Mouse (Mus musculus) MEL (cell line): ENCODE data around the gene Gfra1. TPM values are rescaled to one million over a fixed set of nuclear protein-coding genes. Genes with fewer than 3 reads are reported as not detected.

Experiments
- DNase-seq: peaks from one replicate; pipeline ENCODE4 v3.0.0; 2011; ENCODE audit warnings: low read depth, low spot score
- H3K27ac ChIP-seq: 2 replicates; pipeline ENCODE4 v1.5.1; 2012; ENCODE audit warnings: low read depth, mild to moderate bottlenecking, control low read depth, low read length, moderate library complexity; ENCODE audit not compliant: control insufficient read depth
- H3K27me3 ChIP-seq, 2 experiments: fragments of 150-350 bp in 1 of 2; sonication (generic) in 1 of 2; 2 replicates each; pipeline ENCODE4 v1.6.1; 2012; ENCODE audit warnings: low read length in 2 of 2, mild to moderate bottlenecking in 2 of 2, improper control_type of control experiment in 1 of 2, moderate library complexity in 1 of 2; ENCODE audit not compliant: insufficient read depth in 2 of 2, control insufficient read depth in 1 of 2
- H3K36me3 ChIP-seq, 2 experiments: 2 replicates each; pipeline ENCODE4 v1.6.1; 2012 to 2014; ENCODE audit warnings: low read length in 2 of 2, improper control_type of control experiment in 1 of 2, inconsistent platforms in 1 of 2, mild to moderate bottlenecking in 1 of 2; ENCODE audit not compliant: insufficient read depth in 2 of 2, control insufficient read depth in 1 of 2
- H3K4me1 ChIP-seq, 2 experiments: fragments of 150-350 bp in 1 of 2; sonication (generic) in 1 of 2; 2 replicates each; pipeline ENCODE4 v1.6.1; 2012; ENCODE audit warnings: low read length in 2 of 2, improper control_type of control experiment in 1 of 2, mild to moderate bottlenecking in 1 of 2; ENCODE audit not compliant: insufficient read depth in 2 of 2, control insufficient read depth in 1 of 2
- H3K4me3 ChIP-seq, 2 experiments: fragments of 150-350 bp in 1 of 2; sonication (generic) in 1 of 2; 2 replicates each; pipeline ENCODE4 v1.5.1; 2012; ENCODE audit warnings: low read depth in 2 of 2, low read length in 2 of 2, mild to moderate bottlenecking in 2 of 2, moderate library complexity in 2 of 2, control low read depth in 1 of 2, improper control_type of control experiment in 1 of 2; ENCODE audit not compliant: control insufficient read depth in 1 of 2, insufficient read depth in 1 of 2
- H3K79me2 ChIP-seq: 2 replicates; pipeline ENCODE4 v1.6.1; 2012; ENCODE audit warnings: mild to moderate bottlenecking, low read length, moderate library complexity; ENCODE audit not compliant: control insufficient read depth, poor library complexity, insufficient read depth
- H3K9ac ChIP-seq: 2 replicates; pipeline ENCODE4 v1.6.1; 2012; ENCODE audit warnings: low read depth, mild to moderate bottlenecking, control low read depth, low read length, moderate library complexity; ENCODE audit not compliant: control insufficient read depth, poor library complexity, severe bottlenecking
- H3K9me3 ChIP-seq: fragments of 150-350 bp; sonication (generic); replicated peaks from 2 replicates; pipeline ENCODE4 v1.6.1; 2012; ENCODE audit warnings: mild to moderate bottlenecking, low read length, improper control_type of control experiment, moderate library complexity; ENCODE audit not compliant: insufficient read depth
- BHLHE40 ChIP-seq: IDR thresholded peaks from 2 replicates; pipeline ENCODE4 v1.6.1; 2012; ENCODE audit warnings: low read depth, mild to moderate bottlenecking, inconsistent platforms, low read length, improper control_type of control experiment, borderline replicate concordance
- CHD2 ChIP-seq: IDR thresholded peaks from 2 replicates; pipeline ENCODE4 v1.6.1; 2011; ENCODE audit warnings: low read length, improper control_type of control experiment
- CTCF ChIP-seq, 3 experiments: IDR thresholded peaks in 2 of 3; conservative IDR thresholded peaks in 1 of 3; 2 replicates each; pipeline ENCODE4 v1.5.1; 2011 to 2012; ENCODE audit warnings: low read length in 3 of 3, low read depth in 2 of 3, mild to moderate bottlenecking in 2 of 3, improper control_type of control experiment in 1 of 3, inconsistent platforms in 1 of 3, mixed read lengths in 1 of 3, moderate library complexity in 1 of 3; ENCODE audit not compliant: control insufficient read depth in 1 of 3, insufficient read depth in 1 of 3, poor library complexity in 1 of 3, severe bottlenecking in 1 of 3
- E2F4 ChIP-seq: IDR thresholded peaks from 2 replicates; pipeline ENCODE4 v1.6.1; 2011; ENCODE audit warnings: low read depth, low read length, improper control_type of control experiment, borderline replicate concordance
- ELF1 ChIP-seq: IDR thresholded peaks from 2 replicates; pipeline ENCODE4 v1.6.1; 2014; ENCODE audit warnings: low read depth, mild to moderate bottlenecking, inconsistent platforms, low read length, improper control_type of control experiment, moderate library complexity
- EP300 ChIP-seq, 2 experiments: IDR thresholded peaks; 2 replicates each; pipeline ENCODE4 v1.6.1; 2011; ENCODE audit warnings: improper control_type of control experiment in 2 of 2, low read length in 2 of 2, low read depth in 1 of 2, mild to moderate bottlenecking in 1 of 2
- GABPA ChIP-seq: IDR thresholded peaks from 2 replicates; pipeline ENCODE4 v1.6.1; 2012; ENCODE audit warnings: low read depth, mild to moderate bottlenecking, inconsistent platforms, low read length, improper control_type of control experiment, moderate library complexity
- GATA1 ChIP-seq: IDR thresholded peaks from 2 replicates; pipeline ENCODE4 v1.6.1; 2011; ENCODE audit warnings: low read depth, low read length, improper control_type of control experiment
- HCFC1 ChIP-seq: IDR thresholded peaks from 2 replicates; pipeline ENCODE4 v1.6.1; 2012; ENCODE audit warnings: low read depth, mild to moderate bottlenecking, inconsistent platforms, low read length, improper control_type of control experiment, moderate library complexity
- JUND ChIP-seq: IDR thresholded peaks from 2 replicates; pipeline ENCODE4 v1.6.1; 2011; ENCODE audit warnings: low read depth, mild to moderate bottlenecking, improper control_type of control experiment, low read length
- KAT2A ChIP-seq: conservative IDR thresholded peaks from 2 replicates; pipeline ENCODE4 v1.6.1; 2012; ENCODE audit warnings: low read depth, low read length, improper control_type of control experiment, inconsistent platforms
- MAX ChIP-seq: IDR thresholded peaks from 2 replicates; pipeline ENCODE4 v1.6.1; 2011; ENCODE audit warnings: low read length, improper control_type of control experiment
- MXI1 ChIP-seq: IDR thresholded peaks from 2 replicates; pipeline ENCODE4 v1.6.1; 2011; ENCODE audit warnings: mild to moderate bottlenecking, low read depth, low read length, improper control_type of control experiment
- MYB ChIP-seq: IDR thresholded peaks from 2 replicates; pipeline ENCODE4 v1.6.1; 2011; ENCODE audit warnings: mild to moderate bottlenecking, low read depth, low read length, improper control_type of control experiment
- MYC ChIP-seq: IDR thresholded peaks from 2 replicates; pipeline ENCODE4 v1.6.1; 2011; ENCODE audit warnings: low read depth, mild to moderate bottlenecking, low read length, improper control_type of control experiment, moderate library complexity
- NELFE ChIP-seq: IDR thresholded peaks from 2 replicates; pipeline ENCODE4 v1.6.1; 2011; ENCODE audit warnings: low read depth, low read length, improper control_type of control experiment
- NRF1 ChIP-seq: IDR thresholded peaks from 2 replicates; pipeline ENCODE4 v1.6.1; 2014; ENCODE audit warnings: low read depth, mild to moderate bottlenecking, inconsistent platforms, low read length, improper control_type of control experiment, moderate library complexity; ENCODE audit not compliant: poor library complexity, insufficient read depth, severe bottlenecking
- POLR2A ChIP-seq, 2 experiments: IDR thresholded peaks; 2 replicates each; pipeline ENCODE4 v1.6.1; 2011 to 2012; ENCODE audit warnings: low read length in 2 of 2, mild to moderate bottlenecking in 2 of 2, control low read depth in 1 of 2, improper control_type of control experiment in 1 of 2, low read depth in 1 of 2, moderate library complexity in 1 of 2; ENCODE audit not compliant: control insufficient read depth in 1 of 2, insufficient read depth in 1 of 2, poor library complexity in 1 of 2
- TBP ChIP-seq: IDR thresholded peaks from 2 replicates; pipeline ENCODE4 v1.8.0; 2011; ENCODE audit warnings: low read depth, low read length, improper control_type of control experiment
- UBTF ChIP-seq: IDR thresholded peaks from 2 replicates; pipeline ENCODE4 v1.6.1; 2012; ENCODE audit warnings: low read depth, mild to moderate bottlenecking, inconsistent platforms, low read length, improper control_type of control experiment, moderate library complexity, borderline replicate concordance; ENCODE audit not compliant: insufficient read depth
- USF1 ChIP-seq: IDR thresholded peaks from 2 replicates; pipeline ENCODE4 v1.6.1; 2014; ENCODE audit warnings: low read depth, mild to moderate bottlenecking, inconsistent platforms, low read length, improper control_type of control experiment, moderate library complexity
- USF2 ChIP-seq, 2 experiments: IDR thresholded peaks; 2 replicates each; pipeline ENCODE4 v1.6.1; 2011 to 2012; ENCODE audit warnings: improper control_type of control experiment in 2 of 2, low read length in 2 of 2, borderline replicate concordance in 1 of 2, inconsistent platforms in 1 of 2, low read depth in 1 of 2, mild to moderate bottlenecking in 1 of 2; ENCODE audit not compliant: insufficient read depth in 1 of 2
- ZC3H11A ChIP-seq: IDR thresholded peaks from 2 replicates; pipeline ENCODE4 v1.6.1; 2012; ENCODE audit warnings: low read depth, mild to moderate bottlenecking, inconsistent platforms, low read length, improper control_type of control experiment
- ZNF384 ChIP-seq: IDR thresholded peaks from 2 replicates; pipeline ENCODE4 v1.6.1; 2012; ENCODE audit warnings: low read depth, mild to moderate bottlenecking, inconsistent platforms, low read length, improper control_type of control experiment
- polyA plus RNA-seq, 2 experiments: library from polyadenylated mRNA; stranded (reverse) in 1 of 2; unstranded in 1 of 2; fragments of >175 nt in 1 of 2; fragments of >200 nt in 1 of 2; gene quantifications; 2 replicates each; pipeline versions ENCODE4 v1.2.1 to v1.2.4; 2012; ENCODE audit warnings: low replicate concordance in 2 of 2, low read depth in 1 of 2; ENCODE audit not compliant: insufficient read length in 2 of 2, insufficient read depth in 1 of 2, missing spikeins in 1 of 2
- total RNA-seq: library from RNA; depleted of rRNA; stranded (reverse); fragments of 300-350 nt; gene quantifications from 2 replicates; pipeline ENCODE4 v1.2.3, GENCODE M21; 2012

The Gfra1 gene
- total and polyA plus RNA-seq, 3 experiments: not detected

GRCm38 (mm10) chr19:58254172-58254571 lies 201.5 kb downstream of the Gfra1 start:
- Histone ChIP-seq H3K9ac (no peak overlapping the region), H3K79me2 (no peaks in the 10 kb centered on the region), H3K27ac (no peak overlapping the region), H3K4me3 (no peak overlapping the region), H3K36me3 (no peaks in the 10 kb centered on the region), H3K9me3 (no peaks in the 10 kb centered on the region), H3K4me1 (no peaks in the 10 kb centered on the region), H3K27me3 (no peaks in the 10 kb centered on the region)
- TF ChIP-seq GATA1: no peak
- TF ChIP-seq CHD2: no peak
- no peak for TF ChIP-seq POLR2A (IDR thresholded peaks at IDR 0.05; ENCODE audit: control insufficient read depth in 1 of 2, insufficient read depth in 1 of 2, low read depth in 1 of 2, low read length in 2 of 2, poor library complexity in 1 of 2)
- no peak for TF ChIP-seq UBTF
- TF ChIP-seq MYB: no peak
- no peak for TF ChIP-seq EP300 (IDR thresholded peaks at IDR 0.05; ENCODE audit: low read depth in 1 of 2, low read length in 2 of 2)
- no peak for TF ChIP-seq MYC
- no peak for TF ChIP-seq NELFE
- no peak for TF ChIP-seq TBP
- TF ChIP-seq GABPA: no peak
- no peak for TF ChIP-seq ZNF384
- TF ChIP-seq USF1: no peak
- no peak for TF ChIP-seq KAT2A
- no peak for TF ChIP-seq ZC3H11A
- TF ChIP-seq E2F4: no peak
- no peak for TF ChIP-seq BHLHE40
- TF ChIP-seq MAX: no peak
- TF ChIP-seq USF2 (IDR thresholded peaks at IDR 0.05; ENCODE audit: borderline replicate concordance in 1 of 2, insufficient read depth in 1 of 2, low read depth in 1 of 2, low read length in 2 of 2): no peak
- TF ChIP-seq JUND: no peak
- no peak for DNase-seq

- no peak for DNase-seq
- Histone ChIP-seq H3K9ac (no peak overlapping the region), H3K36me3 (no peaks in the 10 kb centered on the region), H3K27ac (no peak overlapping the region), H3K9me3 (no peaks in the 10 kb centered on the region), H3K79me2 (no peaks in the 10 kb centered on the region), H3K4me1 (no peaks in the 10 kb centered on the region), H3K4me3 (no peak overlapping the region), H3K27me3 (no peaks in the 10 kb centered on the region)
- no peak for TF ChIP-seq CHD2
- no peak for TF ChIP-seq USF1
- TF ChIP-seq TBP: no peak
- no peak for TF ChIP-seq ZNF384
- TF ChIP-seq UBTF: no peak
- TF ChIP-seq MYC: no peak
- TF ChIP-seq HCFC1: no peak
- no peak for TF ChIP-seq ZC3H11A
- no peak for TF ChIP-seq NRF1
- TF ChIP-seq MAX: no peak
- TF ChIP-seq CTCF (IDR thresholded peaks at IDR 0.05 in 2 of 3, conservative IDR thresholded peaks at IDR 0.05 in 1 of 3; ENCODE audit: control insufficient read depth in 1 of 3, insufficient read depth in 1 of 3, low read depth in 2 of 3, low read length in 3 of 3, poor library complexity in 1 of 3, severe bottlenecking in 1 of 3): no peak
- no peak for TF ChIP-seq MYB
- TF ChIP-seq MXI1: no peak
- TF ChIP-seq BHLHE40: no peak
- TF ChIP-seq ELF1: no peak
Observed at GRCm38 (mm10) chr19:58251698-58252097, 204.0 kb downstream of the Gfra1 start.
